Mouse (Mus musculus): Measurements from ENCODE around the gene Hist1h2bk. TPM values are rescaled to one million over a fixed set of nuclear protein-coding genes. Genes with fewer than 3 reads are reported as not detected.
A peak's percentile ranks its signal among the peaks of the same experiment; 100 is the strongest.
"Not testable (repeated sequence)": the region's sequence is repeated elsewhere in the genome, so short reads cannot be mapped to it uniquely, and the experiment has no call there.

The Hist1h2bk gene
- 1 to 10 TPM in 1 of 2 experiments, not detected in 1; 2.6 TPM for total RNA-seq (2021)
- long read RNA-seq, experiment 1: 0 reads
- long read RNA-seq, experiment 2: 0 reads

- DNase-seq: peak; percentile 72
- intact Hi-C loops (cut with DNase I); H3K27ac ChIP-seq: not testable (repeated sequence)
- H3K4me3 ChIP-seq: peak within 1 kb of the TSS; percentile 70
Measured at GRCm38 (mm10) chr13:22035267-22036148, at the start of gene Hist1h2bk, which contains the start of gene Hist1h2ah. Hist1h2bk (plus strand) TSS chr13:22035870. Hist1h2ah (minus strand) TSS chr13:22035568.

GRCm38 (mm10) chr13:21992550-21992949 is 43.1 kb upstream of the Hist1h2bk start:
- intact Hi-C loops (cut with DNase I): no loop called here
- Histone ChIP-seq H3K4me3 (no peak overlapping the region), H3K27ac (no peak overlapping the region)
- DNase-seq: no peak
- TF ChIP-seq CTCF (IDR thresholded peaks at IDR 0.05): no peak

- intact Hi-C loops (cut with DNase I): no loop called here
- no peak for TF ChIP-seq CTCF (IDR thresholded peaks at IDR 0.05)
- no peak overlapping the region for H3K27ac ChIP-seq
- no peak for DNase-seq
- H3K4me3 ChIP-seq: no peak overlapping the region
Measured at GRCm38 (mm10) chr13:21993957-21994738, 41.5 kb upstream of the Hist1h2bk start.

GRCm38 (mm10) chr13:21994896-21995295 is 40.8 kb upstream of the Hist1h2bk start:
- no peak for DNase-seq
- intact Hi-C loops (cut with DNase I): no loop called here
- Histone ChIP-seq H3K27ac (no peak overlapping the region), H3K4me3 (peak overlapping the region; percentile 64)
- TF ChIP-seq CTCF (IDR thresholded peaks at IDR 0.05): no peak

- DNase-seq: no peak
- peak; percentile 13; the same call in 1 of the 2 replicates for TF ChIP-seq CTCF (IDR thresholded peaks at IDR 0.05)
- H3K4me3 ChIP-seq: peak overlapping the region; percentile 64
- intact Hi-C loops (cut with DNase I): no loop called here
- no peak overlapping the region for H3K27ac ChIP-seq
Measured at GRCm38 (mm10) chr13:21995331-21995914, 40.2 kb upstream of the Hist1h2bk start.

GRCm38 (mm10) chr13:21996101-21996839 is 39.4 kb upstream of the Hist1h2bk start:
- Histone ChIP-seq H3K27ac (no peak overlapping the region), H3K4me3 (peak overlapping the region; percentile 64)
- intact Hi-C loops (cut with DNase I): no loop called here
- no peak for TF ChIP-seq CTCF (IDR thresholded peaks at IDR 0.05)
- no peak for DNase-seq

DNA sequence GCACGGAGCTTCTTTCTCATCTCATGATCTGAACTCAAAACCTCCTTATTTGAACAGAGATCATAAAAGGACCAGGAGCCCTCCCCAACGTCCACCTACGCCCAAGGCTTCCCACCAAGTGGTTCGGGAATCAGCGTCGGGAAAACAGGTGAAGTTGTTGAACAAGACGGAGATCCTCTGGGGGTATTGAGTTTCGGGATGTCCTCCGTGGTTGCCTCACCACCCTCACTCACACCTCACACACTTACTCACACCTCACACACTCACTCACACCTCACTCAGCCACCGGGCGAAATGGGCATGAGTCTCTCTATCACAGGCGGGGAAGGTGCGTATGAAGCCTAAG is 38.9 kb upstream of the Hist1h2bk start:
- no peak for TF ChIP-seq CTCF (IDR thresholded peaks at IDR 0.05)
- Histone ChIP-seq H3K4me3 (peak overlapping the region; percentile 64), H3K27ac (no peak overlapping the region)
- no peak for DNase-seq
- intact Hi-C loops (cut with DNase I): no loop called here

- intact Hi-C loops (cut with DNase I): no loop called here
- Histone ChIP-seq H3K4me3 (peak overlapping the region; percentile 64; the same call in 1 of the 2 replicates), H3K27ac (no peak overlapping the region)
- TF ChIP-seq CTCF (IDR thresholded peaks at IDR 0.05): no peak
- DNase-seq: no peak
Measured at GRCm38 (mm10) chr13:21997201-21997820, 38.4 kb upstream of the Hist1h2bk start.

- TF ChIP-seq CTCF (IDR thresholded peaks at IDR 0.05): no peak
- intact Hi-C loops (cut with DNase I): no loop called here
- H3K4me3 ChIP-seq: no peak overlapping the region
Measured at GRCm38 (mm10) chr13:21997821-21998220, 37.8 kb upstream of the Hist1h2bk start.

GRCm38 (mm10) chr13:21998412-21998811 is 37.3 kb upstream of the Hist1h2bk start:
- Histone ChIP-seq H3K27ac (no peak overlapping the region), H3K4me3 (no peak overlapping the region)
- DNase-seq: no peak
- no peak for TF ChIP-seq CTCF (IDR thresholded peaks at IDR 0.05)
- intact Hi-C loops (cut with DNase I): no loop called here

More at GRCm38 (mm10) chr13:21997821-21998220, 37.8 kb upstream of the Hist1h2bk start:
- H3K27ac ChIP-seq: no peak overlapping the region
- DNase-seq: no peak

- intact Hi-C loops (cut with DNase I): no loop called here
- no peak overlapping the region for H3K27ac ChIP-seq
- no peak for DNase-seq
- no peak overlapping the region for H3K4me3 ChIP-seq
- no peak for TF ChIP-seq CTCF (IDR thresholded peaks at IDR 0.05)
Measured at GRCm38 (mm10) chr13:21999147-21999546, 36.5 kb upstream of the Hist1h2bk start.

DNA sequence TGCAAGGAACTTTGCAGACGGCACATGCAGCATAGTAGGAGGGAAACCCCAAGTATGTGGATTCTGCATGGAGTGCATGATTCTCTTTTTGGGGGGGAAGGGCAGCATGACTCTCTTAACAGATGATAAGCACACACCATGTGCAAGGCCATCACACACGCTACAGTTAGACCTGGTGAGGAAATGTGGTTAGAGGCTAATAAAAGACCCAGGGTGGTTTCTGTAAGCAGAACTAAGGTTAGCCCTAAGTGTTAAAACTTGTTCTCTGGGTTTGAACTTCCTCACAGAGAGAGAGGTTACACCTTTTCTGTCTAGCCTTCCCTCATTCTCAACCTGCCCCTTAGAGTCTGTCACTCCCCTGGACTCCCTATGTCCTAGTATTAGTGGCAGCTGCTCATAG is 34.3 kb upstream of the Hist1h2bk start:
- no peak for DNase-seq
- TF ChIP-seq CTCF (IDR thresholded peaks at IDR 0.05): no peak
- no peak overlapping the region for H3K27ac ChIP-seq
- H3K4me3 ChIP-seq: no peak overlapping the region
- intact Hi-C loops (cut with DNase I): no loop called here
